Mouse (Mus musculus): ENCODE data around the gene Gabpb2.

Gene Gabpb2

GRCm38 (mm10) chr3:95217255-95218134 lies at the start of gene Gabpb2:
TSS of gene Gabpb2 (minus strand) at chr3:95217916.
- DNase-seq (ENCODE audit: low spot score in 2 of 2): peak; percentile 77 to 79

DNA sequence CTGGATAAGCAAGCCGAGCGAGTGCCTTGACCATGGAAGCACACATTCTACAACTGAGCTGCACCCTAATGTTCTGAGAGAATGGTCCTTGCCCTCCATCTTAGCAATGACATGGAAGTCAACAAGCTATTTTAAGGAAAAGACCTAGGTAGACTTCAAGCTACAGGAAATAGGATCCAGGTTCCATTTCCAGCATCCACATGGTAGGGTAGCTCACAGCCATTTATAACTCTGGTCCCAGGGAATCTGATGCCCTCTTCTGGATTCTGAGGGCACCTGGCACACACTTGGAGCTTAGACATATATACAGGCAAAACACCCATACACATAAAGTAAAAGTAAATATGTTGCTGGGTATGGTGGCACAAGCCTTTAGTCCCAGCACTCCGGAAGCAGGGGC lies 48.3 kb upstream of the Gabpb2 start:
- DNase-seq (ENCODE audit: low spot score in 2 of 2): no peak

DNA sequence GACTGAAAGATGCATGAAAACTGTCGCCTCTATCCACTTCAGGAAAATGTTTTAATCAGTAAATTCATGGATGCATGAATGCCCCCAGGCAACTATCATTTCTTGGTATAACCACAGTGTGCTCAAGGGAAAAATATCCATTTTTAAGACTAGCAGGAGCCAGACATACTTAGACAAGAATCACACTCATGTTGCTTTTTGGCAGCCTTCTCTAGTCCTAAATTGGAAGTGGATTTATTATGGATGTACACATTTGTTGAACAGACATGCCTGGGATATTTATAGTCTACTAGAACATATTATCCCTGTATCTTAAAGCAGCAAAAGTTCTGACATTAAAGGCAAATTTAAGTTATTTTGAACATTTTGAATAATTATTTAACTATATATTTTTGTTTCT lies 47.0 kb upstream of the Gabpb2 start:
- no peak for DNase-seq (ENCODE audit: low spot score in 2 of 2)

DNA sequence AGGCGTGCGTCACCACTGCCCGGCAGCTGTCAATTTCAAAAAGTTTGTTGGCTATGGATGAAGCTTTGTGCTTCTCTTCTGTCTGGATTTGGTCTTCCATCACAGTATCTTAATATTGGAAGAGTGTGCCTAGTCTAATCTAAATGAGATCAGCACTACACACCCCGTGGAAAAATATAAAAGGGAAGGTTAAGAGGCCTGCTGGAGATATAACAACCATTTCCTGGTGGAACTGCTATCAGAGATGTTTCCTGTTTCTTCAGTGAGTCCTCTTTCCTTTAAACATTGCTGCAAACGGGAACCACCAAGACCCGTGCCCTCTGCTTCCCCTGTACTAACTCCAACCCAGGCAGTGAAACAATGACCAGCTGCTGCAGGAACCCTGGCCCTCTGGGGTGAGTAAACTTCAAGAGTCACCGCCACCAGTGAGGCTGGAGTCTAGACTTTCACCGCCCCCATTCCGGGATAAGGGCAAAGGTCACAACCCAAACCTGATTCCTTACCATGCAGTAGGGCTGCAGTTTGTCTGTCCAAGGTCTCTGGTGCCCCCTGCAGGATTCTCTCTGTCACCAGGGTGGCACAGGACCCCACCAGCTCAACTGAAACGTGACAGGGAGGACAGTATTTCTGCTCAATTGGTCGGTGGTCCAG lies 45.5 kb upstream of the Gabpb2 start:
- DNase-seq (ENCODE audit: low spot score in 2 of 2): no peak

DNA sequence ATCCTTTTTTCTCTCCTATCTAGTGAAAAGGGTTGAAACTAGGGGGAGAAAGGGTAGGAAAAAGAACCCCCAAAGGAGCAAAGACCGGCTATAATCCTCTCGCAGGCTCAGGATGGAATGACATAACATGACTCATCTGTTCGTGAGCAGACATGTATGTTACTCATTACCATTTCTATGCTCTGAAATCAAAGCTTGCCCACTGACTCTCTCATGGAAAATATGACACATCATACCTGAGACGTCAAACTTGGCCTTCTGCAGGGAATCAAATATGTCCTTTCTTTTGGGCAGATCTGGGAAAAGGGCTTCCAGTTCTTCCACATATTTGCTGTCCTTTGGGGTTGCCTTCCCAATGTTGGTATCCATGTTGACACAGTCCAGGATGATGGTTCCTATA lies 44.3 kb upstream of the Gabpb2 start:
- no peak for DNase-seq (ENCODE audit: low spot score in 2 of 2)

GRCm38 (mm10) chr3:95256931-95257330 lies 39.2 kb upstream of the Gabpb2 start:
- no peak for DNase-seq (ENCODE audit: low spot score in 2 of 2)

- DNase-seq (ENCODE audit: low spot score in 2 of 2): no peak
Measured at GRCm38 (mm10) chr3:95250783-95251424, 33.2 kb upstream of the Gabpb2 start, which contains the start of gene Bnipl. TSS of gene Bnipl (minus strand) at chr3:95251193.

- DNase-seq (ENCODE audit: low spot score in 2 of 2): no peak
Measured at GRCm38 (mm10) chr3:95250361-95250760, 32.6 kb upstream of the Gabpb2 start.

GRCm38 (mm10) chr3:95247660-95248336 lies 30.1 kb upstream of the Gabpb2 start:
- DNase-seq (ENCODE audit: low spot score in 2 of 2): no peak

- no peak for DNase-seq (ENCODE audit: low spot score in 2 of 2)
Measured at GRCm38 (mm10) chr3:95246465-95247231, 28.9 kb upstream of the Gabpb2 start.

DNA sequence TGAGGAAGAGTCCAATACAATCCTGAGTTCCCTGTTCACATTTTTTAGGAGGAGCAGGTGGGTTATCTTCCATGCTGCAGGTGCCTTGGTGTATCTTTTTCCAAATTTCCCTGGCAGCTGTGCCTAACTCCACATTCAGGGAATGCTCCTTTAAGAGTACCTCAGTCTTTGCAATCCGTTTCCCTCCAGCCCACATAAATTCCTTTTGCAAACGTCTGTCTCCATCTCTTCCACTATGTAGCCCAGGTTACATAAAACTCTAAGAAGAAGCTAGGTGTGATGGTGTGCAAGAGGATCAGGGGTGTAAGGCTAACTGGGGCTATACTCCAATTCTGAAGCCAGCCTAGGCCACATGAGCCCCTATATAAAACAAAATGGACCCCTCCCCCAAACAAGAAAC lies 25.4 kb upstream of the Gabpb2 start:
- no peak for DNase-seq (ENCODE audit: low spot score in 2 of 2)

GRCm38 (mm10) chr3:95241498-95241897 lies 23.8 kb upstream of the Gabpb2 start, which contains the start of gene Gm128:
TSS of gene Gm128 (minus strand) at chr3:95241598.
- DNase-seq (ENCODE audit: low spot score in 2 of 2): no peak

GRCm38 (mm10) chr3:95240900-95241299 lies 23.2 kb upstream of the Gabpb2 start:
- DNase-seq (ENCODE audit: low spot score in 2 of 2): no peak

- DNase-seq (ENCODE audit: low spot score in 2 of 2): no peak
Measured at GRCm38 (mm10) chr3:95239971-95240370, 22.3 kb upstream of the Gabpb2 start.

DNA sequence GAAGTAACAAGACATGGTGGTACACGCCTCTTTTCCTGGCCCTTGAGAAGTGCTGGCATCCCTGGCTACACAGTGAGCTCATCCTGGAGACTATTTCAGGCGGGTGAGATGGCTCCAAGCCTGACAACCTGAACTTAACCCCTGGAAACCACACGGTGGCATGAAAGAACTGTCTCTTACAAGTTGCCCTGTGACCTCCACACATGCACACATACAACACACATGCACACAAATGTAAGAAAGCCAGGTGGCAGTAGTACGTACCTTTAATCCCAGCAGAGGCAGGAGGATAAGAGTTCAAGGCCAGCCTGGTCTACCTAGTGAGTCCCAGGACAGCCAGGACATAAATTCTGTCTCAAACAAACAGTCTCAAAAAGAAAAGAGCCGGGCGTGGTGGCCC lies 21.3 kb upstream of the Gabpb2 start:
- DNase-seq (ENCODE audit: low spot score in 2 of 2): no peak

- DNase-seq (ENCODE audit: low spot score in 2 of 2): no peak
Measured at GRCm38 (mm10) chr3:95237541-95238099, 19.9 kb upstream of the Gabpb2 start.

DNA sequence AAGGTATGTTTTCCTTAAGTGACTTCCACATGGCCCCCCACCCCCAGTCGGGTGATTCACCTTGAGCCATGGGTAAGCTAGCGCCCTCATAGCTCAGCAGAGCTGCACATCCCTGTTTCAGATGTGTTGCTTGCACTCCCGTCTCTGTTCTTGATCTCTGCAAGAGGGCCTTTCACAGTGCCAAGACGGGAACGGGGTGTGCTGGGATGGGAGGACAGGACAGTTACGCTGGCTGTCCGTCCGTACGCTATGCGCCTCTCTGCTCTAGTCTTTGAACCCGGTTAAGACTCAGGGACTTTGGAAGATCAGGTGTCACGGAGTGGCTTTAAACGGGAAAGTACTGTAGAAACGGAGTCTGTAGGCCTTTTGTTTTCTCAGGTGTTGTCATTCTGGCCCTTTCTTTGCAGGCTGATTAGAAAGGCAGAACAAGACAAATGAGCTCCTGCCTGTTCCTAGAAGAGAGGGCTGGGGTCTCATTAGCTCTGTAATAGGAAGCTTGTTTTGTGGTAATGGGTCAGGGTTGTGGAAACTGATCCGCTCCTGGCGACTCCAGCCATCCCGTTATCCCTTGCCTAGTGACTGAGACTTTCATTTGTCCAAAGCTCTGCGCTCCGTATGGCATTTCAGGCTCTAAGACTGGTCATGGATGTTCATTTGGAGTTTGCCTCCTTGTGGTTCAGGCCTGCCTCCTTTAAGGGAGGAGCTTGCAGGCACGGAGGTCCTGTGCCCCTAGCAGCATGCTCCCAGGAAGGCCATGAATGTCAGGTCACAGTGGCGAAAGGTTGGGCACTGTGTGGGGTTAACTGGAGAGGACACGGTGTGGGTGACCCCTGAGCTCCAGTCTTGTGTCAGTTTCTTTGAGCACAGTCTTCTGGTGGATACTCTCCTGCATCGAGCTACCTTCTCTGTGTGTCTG lies 17.9 kb upstream of the Gabpb2 start:
- no peak for DNase-seq (ENCODE audit: low spot score in 2 of 2)

DNA sequence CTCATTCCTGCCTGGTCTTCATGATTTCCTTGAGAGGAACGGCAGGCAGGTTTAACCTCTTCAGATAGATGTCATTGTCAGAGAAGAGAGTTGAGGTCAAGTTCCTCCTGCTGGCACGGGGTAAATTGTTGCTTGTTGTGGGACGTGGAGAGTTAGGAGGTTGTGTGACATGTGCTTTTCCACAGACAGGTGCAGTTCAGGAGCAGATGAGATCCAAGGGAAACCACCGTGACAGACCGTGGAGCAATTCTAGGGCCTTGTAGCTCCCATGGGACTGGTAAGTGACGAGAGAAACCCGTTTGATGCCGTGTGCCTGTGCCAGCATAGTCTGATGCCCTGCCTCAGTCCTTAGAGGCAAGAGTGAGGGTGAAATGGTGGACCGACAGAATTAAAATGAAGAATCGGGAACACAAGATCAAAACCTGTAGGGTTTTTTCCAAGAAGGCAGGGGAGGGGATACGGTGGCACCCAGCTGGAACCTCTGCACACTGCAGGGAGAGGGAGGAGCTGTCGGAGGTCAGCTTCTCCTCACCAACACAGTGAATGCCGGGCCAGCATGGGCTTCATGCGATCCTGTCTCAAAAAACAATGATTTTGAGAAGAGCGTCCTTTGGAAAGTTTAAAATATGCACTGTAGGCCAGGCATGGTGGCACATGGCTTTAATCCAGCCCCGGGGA lies 15.7 kb upstream of the Gabpb2 start:
- DNase-seq (ENCODE audit: low spot score in 2 of 2): no peak

DNA sequence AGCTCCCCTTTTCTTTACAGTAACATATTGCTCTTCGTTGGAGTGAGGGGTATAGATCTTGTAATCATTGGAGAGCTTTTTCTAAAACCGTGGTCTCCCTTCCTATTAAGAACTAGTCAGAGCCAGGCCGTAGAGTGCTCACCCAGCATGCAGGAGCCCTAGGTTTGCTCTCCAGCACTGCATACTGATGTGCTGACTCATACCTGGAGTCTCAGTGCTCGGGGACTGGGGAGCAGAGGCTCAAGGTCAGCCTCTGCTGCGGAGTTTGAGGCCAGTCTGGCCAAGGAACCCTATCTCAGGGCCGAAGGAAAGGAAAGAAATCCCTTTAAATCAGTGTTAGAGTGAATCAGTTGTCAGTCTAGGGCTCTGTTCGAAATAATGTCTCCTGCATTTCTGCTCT lies 15.1 kb upstream of the Gabpb2 start:
- no peak for DNase-seq (ENCODE audit: low spot score in 2 of 2)

Measured in right cerebral cortex, postnatal 36 days (tissue).